Mouse (Mus musculus): ENCODE measurements around the gene Gm37240. TPM values are rescaled to one million over a fixed set of nuclear protein-coding genes. Genes with fewer than 3 reads are reported as not detected.

Gm37240 gene
- polyA plus RNA-seq, 1 experiment from 2014 or later = 0.52 TPM

DNA sequence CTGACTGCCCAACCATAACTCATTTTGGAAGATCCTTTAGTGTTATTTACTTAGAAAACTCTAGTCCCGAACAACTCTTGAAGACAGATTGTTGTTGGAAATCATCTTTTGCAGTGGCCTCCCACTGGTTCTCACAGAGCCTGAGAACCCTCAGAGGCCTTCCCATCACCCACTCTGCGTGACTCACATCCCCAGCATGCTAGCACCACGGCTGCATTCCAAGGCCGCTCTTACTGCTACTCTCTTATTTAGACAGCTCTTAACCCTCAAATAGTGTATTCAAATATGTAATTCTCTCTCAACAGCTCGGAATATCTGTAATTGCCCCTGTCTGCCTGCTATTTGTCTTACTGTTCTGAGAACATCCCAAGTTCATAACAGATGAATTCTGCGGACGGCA, 73.1 kb downstream of the Gm37240 start:
- no peak overlapping the region for H3K4me3 ChIP-seq
- H3K27me3 ChIP-seq (replicated peaks) = no peaks in the 10 kb centered on the region
- H3K4me2 ChIP-seq = no peak overlapping the region
- H3K4me1 ChIP-seq = peaks cover 21% of the 10 kb centered on the region
- no peak for ATAC-seq
- no peaks in the 10 kb centered on the region for H3K36me3 ChIP-seq
- no peak overlapping the region for H3K27ac ChIP-seq
- WGBS (ENCODE audit: insufficient replicate concordance) = 67% methylated on average over 7 of the region's 7 CpGs
- no peak overlapping the region for H3K9ac ChIP-seq
- no peaks in the 10 kb centered on the region for H3K9me3 ChIP-seq (replicated peaks)

DNA sequence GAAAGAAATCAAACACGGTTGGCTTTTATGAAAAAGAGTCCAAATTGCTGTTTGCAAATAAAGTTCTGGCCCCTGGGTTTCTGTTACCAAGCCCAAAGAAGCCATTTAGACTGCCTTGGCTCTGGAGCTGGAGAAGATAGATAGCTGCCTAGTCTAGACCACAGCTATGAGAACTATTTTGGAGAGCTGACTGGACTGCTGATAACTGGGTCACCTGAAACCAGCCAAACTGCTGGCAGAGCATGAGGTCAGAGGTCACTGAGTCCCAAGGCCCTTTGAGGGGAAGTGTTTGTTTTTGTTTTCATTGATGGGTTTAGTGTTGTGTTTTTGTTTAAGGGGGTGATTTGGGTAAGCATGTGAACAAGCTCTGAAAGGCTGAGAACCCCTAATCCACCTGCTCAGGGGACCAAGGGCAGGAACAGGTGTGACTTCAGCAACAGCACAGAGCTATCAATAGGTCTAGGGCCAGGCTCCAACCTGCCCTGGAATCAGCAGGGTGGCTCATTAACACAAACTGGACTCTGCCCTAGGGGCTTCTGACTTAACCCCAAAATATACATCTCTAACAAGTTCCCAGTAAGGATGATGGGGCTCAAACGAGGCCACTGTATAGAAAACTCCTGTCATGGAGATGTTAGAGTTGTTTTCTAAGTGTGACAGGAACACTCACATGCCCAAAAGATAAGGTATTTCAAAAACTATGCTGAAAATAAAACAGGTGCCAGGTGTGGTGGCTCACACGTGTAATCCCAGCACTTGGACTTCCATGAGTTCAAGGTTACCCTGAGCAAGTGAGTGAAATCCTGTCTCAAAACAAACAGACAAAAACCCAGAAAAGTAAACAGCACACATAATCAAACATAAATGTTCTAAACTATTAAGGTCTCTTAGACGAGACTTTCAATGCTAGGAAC, 74.0 kb downstream of the Gm37240 start:
- Histone ChIP-seq H3K4me1 (peaks cover 21% of the 10 kb centered on the region), H3K4me3 (no peak overlapping the region), H3K4me2 (no peak overlapping the region), H3K9ac (no peak overlapping the region), H3K27me3 (replicated peaks) (no peaks in the 10 kb centered on the region), H3K27ac (no peak overlapping the region), H3K36me3 (no peaks in the 10 kb centered on the region), H3K9me3 (replicated peaks) (no peaks in the 10 kb centered on the region)
- 51% methylated on average over 4 of the region's 4 CpGs for WGBS (ENCODE audit: insufficient replicate concordance)
- ATAC-seq = no peak

DNA sequence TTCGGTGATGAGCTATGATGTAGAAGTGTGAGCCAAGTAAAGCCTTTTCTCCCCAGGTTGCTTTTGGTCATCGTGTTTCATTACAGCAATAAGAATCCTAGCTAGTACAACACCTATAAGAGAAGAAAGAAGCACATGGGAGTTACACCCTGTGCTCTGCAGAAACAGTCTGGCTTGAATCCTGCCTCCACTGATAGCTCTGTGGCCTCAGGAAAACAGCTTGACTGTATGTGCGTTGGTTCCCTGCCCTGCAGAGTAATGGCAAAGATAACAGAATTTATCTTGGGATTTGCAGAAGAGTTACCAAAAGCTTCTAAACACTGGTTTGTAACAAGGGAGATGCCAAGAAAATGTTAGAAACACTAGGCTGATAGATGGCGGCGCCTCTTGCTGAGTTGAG, 75.3 kb downstream of the Gm37240 start:
- ATAC-seq = no peak
- Histone ChIP-seq H3K4me3 (no peak overlapping the region), H3K4me1 (peaks cover 21% of the 10 kb centered on the region)

DNA sequence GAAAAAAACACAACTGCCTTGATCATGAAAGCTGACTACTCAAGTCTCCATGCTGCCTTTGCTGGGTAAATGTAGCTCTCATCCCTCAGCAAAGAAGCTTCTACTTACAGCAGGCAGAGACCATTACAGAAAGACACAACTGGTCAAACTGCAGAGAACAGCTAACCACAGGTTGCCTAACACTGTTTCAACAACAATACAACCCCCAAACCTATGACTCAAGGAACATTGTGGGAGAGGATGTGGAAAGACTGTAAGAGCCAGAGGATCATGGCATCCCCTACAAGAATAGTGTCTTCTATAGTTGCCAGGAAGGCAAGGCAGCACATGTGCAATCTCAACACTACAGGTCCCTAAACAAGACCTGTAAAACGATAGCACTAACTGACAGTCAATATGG, 94.2 kb downstream of the Gm37240 start:
- no peak for ATAC-seq
- 69% methylated on average over 1 of the region's 1 CpGs for WGBS (ENCODE audit: insufficient replicate concordance)
- H3K9ac ChIP-seq = no peak overlapping the region

More for the DNA sequence above, 75.3 kb downstream of the Gm37240 start:
- Histone ChIP-seq H3K9me3 (replicated peaks) (no peaks in the 10 kb centered on the region), H3K36me3 (no peaks in the 10 kb centered on the region), H3K4me2 (no peak overlapping the region), H3K27ac (no peak overlapping the region), H3K27me3 (replicated peaks) (no peaks in the 10 kb centered on the region), H3K9ac (no peak overlapping the region)
- WGBS (ENCODE audit: insufficient replicate concordance) = 54% methylated on average over 5 of the region's 5 CpGs

DNA sequence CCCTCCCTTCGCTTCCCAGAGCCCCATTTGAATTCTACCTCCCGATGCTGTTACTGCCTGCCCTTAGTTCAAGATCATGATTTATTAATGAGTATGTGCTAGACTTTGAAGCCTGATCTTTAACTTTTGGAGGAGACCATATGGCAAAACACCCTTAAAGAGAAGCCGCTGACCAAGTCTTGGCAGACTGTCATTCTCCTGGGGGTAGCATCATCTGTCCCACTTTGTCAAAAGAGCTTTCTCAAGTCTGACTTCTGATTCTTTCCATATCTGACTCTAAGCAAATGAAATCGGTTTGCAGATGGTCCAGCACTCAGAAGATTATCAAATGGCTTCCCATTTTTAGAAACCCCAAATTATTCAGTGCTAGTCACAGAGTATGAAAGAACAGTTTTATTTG, 97.6 kb downstream of the Gm37240 start:
- Histone ChIP-seq H3K27ac (no peak overlapping the region), H3K9ac (no peak overlapping the region), H3K9me3 (replicated peaks) (no peaks in the 10 kb centered on the region), H3K4me2 (no peak overlapping the region), H3K4me1 (no peaks in the 10 kb centered on the region), H3K4me3 (no peak overlapping the region), H3K27me3 (replicated peaks) (peaks cover 3% of the 10 kb centered on the region; the same call in 1 of the 2 replicates), H3K36me3 (no peaks in the 10 kb centered on the region)
- ATAC-seq = no peak
- WGBS (ENCODE audit: insufficient replicate concordance) = 74% methylated on average over 4 of the region's 4 CpGs

More for the DNA sequence above, 94.2 kb downstream of the Gm37240 start:
- Histone ChIP-seq H3K9me3 (replicated peaks) (no peaks in the 10 kb centered on the region), H3K27ac (no peak overlapping the region), H3K27me3 (replicated peaks) (no peaks in the 10 kb centered on the region), H3K4me2 (no peak overlapping the region), H3K4me1 (no peaks in the 10 kb centered on the region), H3K36me3 (no peaks in the 10 kb centered on the region), H3K4me3 (no peak overlapping the region)

DNA sequence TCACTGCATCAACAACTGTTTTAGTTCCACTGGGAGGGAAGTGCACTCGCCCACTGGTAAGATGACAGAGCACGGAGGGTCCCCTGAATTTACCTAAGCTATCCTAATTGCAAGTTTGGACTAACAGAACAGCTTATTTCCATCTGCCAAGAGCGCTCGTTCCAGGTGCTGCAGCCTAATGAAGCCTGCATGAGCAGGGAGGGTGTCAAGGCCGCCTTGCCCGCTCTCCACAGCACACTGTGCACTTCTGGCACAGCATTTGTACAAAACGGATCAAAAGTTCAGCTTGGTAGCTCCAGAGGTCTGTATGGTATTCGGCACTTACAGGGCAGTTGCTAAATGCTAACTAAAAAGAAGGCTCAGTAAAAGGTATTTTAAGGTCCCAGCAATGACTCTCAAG, 100.8 kb downstream of the Gm37240 start:
- no peak for ATAC-seq
- no peaks in the 10 kb centered on the region for H3K36me3 ChIP-seq
- no peak overlapping the region for H3K27ac ChIP-seq
- no peak overlapping the region for H3K4me3 ChIP-seq
- H3K4me1 ChIP-seq = no peaks in the 10 kb centered on the region
- H3K27me3 ChIP-seq (replicated peaks) = peaks cover 3% of the 10 kb centered on the region; the same call in 1 of the 2 replicates
- no peaks in the 10 kb centered on the region for H3K9me3 ChIP-seq (replicated peaks)
- 69% methylated on average over 8 of the region's 8 CpGs for WGBS (ENCODE audit: insufficient replicate concordance)
- H3K4me2 ChIP-seq = no peak overlapping the region
- H3K9ac ChIP-seq = no peak overlapping the region

DNA sequence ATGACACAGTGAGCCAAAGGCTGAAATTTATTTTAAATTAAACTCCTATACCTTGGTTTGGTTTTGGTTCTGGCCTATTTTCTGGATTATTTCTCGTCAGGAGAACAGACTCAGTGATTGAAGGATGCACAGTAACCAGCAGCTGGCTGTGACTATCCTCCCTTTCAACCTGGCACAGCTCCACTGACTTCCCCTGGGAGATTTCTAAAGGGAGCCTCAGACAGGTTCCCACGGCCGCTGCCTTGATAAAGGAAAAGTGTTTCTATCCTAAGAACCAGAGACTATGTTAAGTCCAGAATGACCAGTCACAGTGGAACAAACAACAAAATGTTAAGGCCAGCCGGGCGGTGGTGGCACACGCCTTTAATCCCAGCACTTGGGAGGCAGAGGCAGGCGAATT, 106.4 kb downstream of the Gm37240 start:
- Histone ChIP-seq H3K27ac (no peak overlapping the region), H3K36me3 (no peaks in the 10 kb centered on the region), H3K4me2 (no peak overlapping the region), H3K9ac (no peak overlapping the region), H3K27me3 (replicated peaks) (no peaks in the 10 kb centered on the region; the same call in 1 of the 2 replicates), H3K9me3 (replicated peaks) (no peaks in the 10 kb centered on the region), H3K4me3 (no peak overlapping the region), H3K4me1 (no peaks in the 10 kb centered on the region)
- WGBS (ENCODE audit: insufficient replicate concordance) = 73% methylated on average over 7 of the region's 7 CpGs
- ATAC-seq = no peak

DNA sequence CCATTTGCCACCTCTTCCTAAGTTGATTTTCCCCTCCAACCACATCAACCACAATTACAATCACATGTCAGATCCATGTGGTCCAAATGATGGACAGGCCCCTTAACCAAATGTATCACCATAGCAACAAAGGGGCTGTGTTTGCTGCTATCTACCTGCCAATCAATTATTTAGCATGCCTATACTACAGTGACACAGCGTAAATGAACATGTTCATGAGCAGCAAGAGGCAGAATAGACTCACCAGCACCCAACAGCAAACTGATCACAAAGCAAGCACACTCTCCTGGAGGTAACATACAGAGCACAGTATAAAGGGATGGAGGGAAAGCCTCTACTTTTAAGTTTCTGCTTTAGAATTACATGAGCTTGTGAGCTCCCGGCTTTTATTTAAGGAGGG, 107.0 kb downstream of the Gm37240 start:
- no peaks in the 10 kb centered on the region for H3K36me3 ChIP-seq
- H3K4me2 ChIP-seq = no peak overlapping the region
- H3K27ac ChIP-seq = no peak overlapping the region
- no peaks in the 10 kb centered on the region for H3K4me1 ChIP-seq
- no peak overlapping the region for H3K4me3 ChIP-seq
- 74% methylated on average over 2 of the region's 2 CpGs for WGBS (ENCODE audit: insufficient replicate concordance)
- no peak for ATAC-seq
- H3K27me3 ChIP-seq (replicated peaks) = no peaks in the 10 kb centered on the region; the same call in 1 of the 2 replicates
- no peaks in the 10 kb centered on the region for H3K9me3 ChIP-seq (replicated peaks)
- H3K9ac ChIP-seq = no peak overlapping the region

DNA sequence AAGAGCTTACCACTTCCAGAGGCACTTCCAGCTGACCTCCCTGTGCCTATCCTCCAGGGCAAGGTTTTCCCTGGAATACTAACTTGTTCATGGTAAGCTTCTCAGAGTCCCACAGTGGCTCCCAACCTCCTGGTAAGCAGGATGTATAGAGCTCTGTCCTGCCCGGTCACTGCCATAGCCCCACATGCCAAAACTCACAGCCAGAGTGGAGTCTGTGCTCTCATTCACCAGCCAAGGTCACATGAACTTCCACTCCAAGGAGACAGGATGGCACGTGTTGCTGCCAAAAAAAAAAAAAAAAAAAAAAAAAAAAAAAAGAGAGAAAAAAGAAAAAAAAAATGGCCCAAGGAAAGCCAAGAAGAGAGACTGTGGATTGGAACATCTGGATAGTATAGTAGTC, 109.5 kb downstream of the Gm37240 start:
- H3K4me3 ChIP-seq = no peak overlapping the region
- no peaks in the 10 kb centered on the region for H3K4me1 ChIP-seq
- 61% methylated on average over 2 of the region's 2 CpGs for WGBS (ENCODE audit: insufficient replicate concordance)
- H3K36me3 ChIP-seq = no peaks in the 10 kb centered on the region
- ATAC-seq = no peak
- no peak overlapping the region for H3K27ac ChIP-seq
- no peak overlapping the region for H3K4me2 ChIP-seq
- no peak overlapping the region for H3K9ac ChIP-seq
- H3K9me3 ChIP-seq (replicated peaks) = no peaks in the 10 kb centered on the region
- H3K27me3 ChIP-seq (replicated peaks) = no peaks in the 10 kb centered on the region

DNA sequence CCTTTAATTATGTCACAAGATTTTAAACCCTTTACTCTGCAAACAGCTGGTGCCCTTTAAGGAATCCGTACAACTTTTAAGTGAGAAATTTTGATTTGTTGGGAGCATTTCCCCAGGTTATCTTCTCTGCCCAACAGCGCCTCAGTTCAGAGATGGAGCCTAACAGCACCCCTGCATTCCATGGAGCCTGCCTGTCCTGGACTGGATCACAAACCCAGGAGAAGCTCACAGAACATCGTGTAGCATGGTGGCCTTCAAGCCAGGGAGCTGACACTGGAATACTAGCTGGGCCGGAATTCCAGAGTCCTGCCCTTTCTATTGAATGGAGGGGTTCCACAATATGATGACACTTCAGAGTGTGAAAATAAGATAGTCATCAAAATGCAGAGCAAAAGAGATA, 110.0 kb downstream of the Gm37240 start:
- Histone ChIP-seq H3K4me2 (no peak overlapping the region), H3K9ac (no peak overlapping the region), H3K9me3 (replicated peaks) (no peaks in the 10 kb centered on the region), H3K27me3 (replicated peaks) (no peaks in the 10 kb centered on the region), H3K36me3 (no peaks in the 10 kb centered on the region), H3K27ac (no peak overlapping the region), H3K4me3 (no peak overlapping the region), H3K4me1 (no peaks in the 10 kb centered on the region)
- no peak for ATAC-seq
- 65% methylated on average over 4 of the region's 4 CpGs for WGBS (ENCODE audit: insufficient replicate concordance)

DNA sequence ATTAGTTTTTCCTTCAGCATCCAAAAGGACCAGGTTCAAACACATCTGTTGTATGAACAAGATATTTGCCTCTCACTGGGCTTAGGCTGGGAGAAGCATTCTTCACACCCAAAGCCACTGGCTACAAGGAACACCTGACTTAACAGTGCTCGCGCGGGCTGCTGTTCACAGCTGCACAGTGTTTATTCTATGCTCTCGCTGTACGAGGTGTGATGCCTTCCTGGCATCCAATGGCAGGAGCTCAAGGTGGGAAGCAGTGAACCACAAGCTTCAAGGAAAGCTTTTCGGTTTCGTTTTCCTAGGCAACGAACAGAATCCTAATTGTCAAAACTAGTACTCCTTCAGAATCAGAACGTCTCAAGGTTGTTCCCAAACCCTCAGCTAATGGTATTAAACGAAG, 110.6 kb downstream of the Gm37240 start:
- no peaks in the 10 kb centered on the region for H3K4me1 ChIP-seq
- no peak overlapping the region for H3K4me2 ChIP-seq
- H3K9me3 ChIP-seq (replicated peaks) = no peaks in the 10 kb centered on the region
- no peak overlapping the region for H3K27ac ChIP-seq
- H3K4me3 ChIP-seq = no peak overlapping the region
- no peaks in the 10 kb centered on the region for H3K36me3 ChIP-seq
- WGBS (ENCODE audit: insufficient replicate concordance) = 79% methylated on average over 10 of the region's 10 CpGs
- no peaks in the 10 kb centered on the region; the same call in 1 of the 2 replicates for H3K27me3 ChIP-seq (replicated peaks)
- H3K9ac ChIP-seq = no peak overlapping the region
- no peak for ATAC-seq

DNA sequence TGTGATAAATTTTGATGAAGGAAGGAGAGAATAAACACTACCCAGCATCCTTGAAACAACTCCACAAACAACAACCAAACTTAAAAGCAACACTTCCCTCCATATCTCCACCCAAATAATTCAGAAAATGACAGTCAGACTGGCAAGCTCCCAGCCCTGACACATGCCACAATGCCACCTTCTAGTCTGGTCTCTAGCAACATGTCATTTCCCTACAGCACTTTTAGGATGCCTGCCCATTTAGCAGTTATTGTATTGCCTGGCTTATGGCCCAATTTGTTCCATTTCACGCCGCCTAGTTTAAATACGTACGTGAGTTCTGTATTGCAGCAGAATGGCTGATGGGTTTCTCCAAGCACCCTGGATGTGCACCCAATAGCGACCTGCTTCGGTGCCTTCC, 111.2 kb downstream of the Gm37240 start:
- H3K4me2 ChIP-seq = no peak overlapping the region
- ATAC-seq = no peak
- H3K27me3 ChIP-seq (replicated peaks) = no peaks in the 10 kb centered on the region; the same call in 1 of the 2 replicates
- H3K9ac ChIP-seq = no peak overlapping the region
- no peaks in the 10 kb centered on the region for H3K36me3 ChIP-seq
- no peak overlapping the region for H3K27ac ChIP-seq
- no peaks in the 10 kb centered on the region for H3K9me3 ChIP-seq (replicated peaks)
- no peaks in the 10 kb centered on the region for H3K4me1 ChIP-seq
- WGBS (ENCODE audit: insufficient replicate concordance) = 81% methylated on average over 6 of the region's 6 CpGs
- no peak overlapping the region for H3K4me3 ChIP-seq
